Mouse (Mus musculus) lung, postnatal 36 days (tissue): ENCODE data around the gene Olfr1055.
"Not testable (repeated sequence)": the region's sequence is repeated elsewhere in the genome, so short reads cannot be mapped to it uniquely, and the experiment has no call there.

ENCODE experiments used
- DNase-seq: peaks from one replicate; pipeline ENCODE4 v3.0.0; 2022; ENCODE audit warnings: mixed read lengths

Olfr1055 gene

GRCm38 (mm10) chr2:86350184-86350583, at the start of gene Olfr1055:
Gene Olfr1055 (minus strand): TSS chr2:86350284.
- no peak for DNase-seq

DNA sequence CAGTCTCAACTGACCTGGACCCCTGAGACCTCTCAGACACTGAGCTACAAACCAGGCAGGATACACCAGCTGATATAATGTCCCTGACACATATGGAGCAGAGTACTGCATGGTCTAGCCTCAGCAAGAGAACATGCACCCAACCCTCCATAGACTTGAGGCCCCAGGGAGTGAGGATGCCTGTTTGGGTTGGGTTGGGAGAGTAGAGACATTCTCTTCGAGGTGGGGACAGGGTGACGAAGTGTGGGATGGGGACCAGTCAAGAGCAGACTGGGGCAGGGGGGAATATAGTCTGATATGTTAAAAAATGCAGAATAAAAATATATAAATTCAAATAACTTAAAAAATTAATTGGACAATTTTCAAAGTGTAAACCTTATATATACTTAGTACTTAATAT, 45.0 kb upstream of the Olfr1055 start:
- no peak for DNase-seq

- not testable (repeated sequence) for DNase-seq
Measured at GRCm38 (mm10) chr2:86388461-86388860, 38.4 kb upstream of the Olfr1055 start, which contains the start of gene Olfr1058. Gene Olfr1058 (minus strand): TSS chr2:86388561.

GRCm38 (mm10) chr2:86378293-86378692, 28.2 kb upstream of the Olfr1055 start, which contains the start of gene Olfr1057:
Gene Olfr1057 (minus strand): TSS chr2:86378393.
- DNase-seq: no peak

DNA sequence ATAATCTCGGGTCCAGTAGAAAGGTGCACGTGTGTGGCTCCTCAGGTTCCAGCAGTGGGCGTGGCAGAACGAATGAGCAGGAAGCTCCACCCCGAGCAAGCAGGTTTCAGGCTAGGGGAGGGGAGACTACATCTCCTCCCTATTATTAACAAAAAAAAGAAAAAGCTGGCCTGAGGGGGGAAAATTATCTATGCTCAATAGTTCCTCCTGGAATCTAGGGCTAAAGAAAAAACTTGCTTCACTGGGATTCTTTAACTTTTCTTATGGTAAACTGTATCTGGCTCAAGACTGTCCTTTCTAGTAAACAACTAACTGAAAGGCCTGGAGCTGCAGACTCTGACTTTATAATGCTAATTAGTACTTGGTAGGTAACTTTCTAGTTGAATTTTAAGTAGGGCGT, 16.3 kb upstream of the Olfr1055 start:
- not testable (repeated sequence) for DNase-seq

- no peak for DNase-seq
Measured at GRCm38 (mm10) chr2:86362369-86362768, 12.3 kb upstream of the Olfr1055 start, which contains the start of gene Olfr1056. Gene Olfr1056 (minus strand): TSS chr2:86362469.

DNA sequence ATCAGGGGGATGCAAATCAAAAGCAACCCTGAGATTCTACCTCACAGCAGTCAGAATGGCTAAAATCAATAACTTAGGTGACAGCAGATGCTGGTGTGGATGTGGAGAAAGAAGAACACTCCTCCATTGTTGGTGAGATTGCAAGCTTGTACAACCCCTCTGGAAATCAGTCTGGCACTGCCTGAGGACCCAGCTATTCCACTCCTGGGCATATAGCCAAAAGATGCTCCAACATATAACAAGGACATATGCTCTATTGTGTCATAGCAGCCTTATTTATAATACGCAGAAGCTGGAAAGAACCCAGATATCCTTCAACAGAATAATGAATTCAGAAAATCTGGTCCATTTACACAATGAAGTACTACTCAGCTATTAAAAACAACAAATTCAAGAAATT, 1.7 kb upstream of the Olfr1055 start:
- DNase-seq: not testable (repeated sequence)

DNA sequence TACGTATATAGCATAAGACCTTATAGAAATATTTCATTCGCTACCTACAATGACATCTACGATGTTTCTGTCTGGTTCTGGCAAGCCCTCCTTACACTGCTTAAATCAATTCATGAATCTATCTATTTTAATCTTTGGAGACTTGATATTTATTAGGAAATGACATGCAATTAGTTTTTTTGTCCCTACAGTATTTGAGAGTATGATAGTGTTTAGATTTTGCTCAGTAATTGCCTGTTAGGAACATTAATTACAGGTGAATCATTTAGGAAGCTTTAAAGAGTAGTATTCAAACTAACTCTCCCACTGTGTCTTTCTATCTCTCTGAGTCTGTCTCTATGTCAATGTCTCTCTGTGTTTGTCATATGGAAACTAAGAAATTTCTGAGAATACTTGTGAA, 14.8 kb downstream of the Olfr1055 start, which contains the start of gene Olfr1054:
TSS of gene Olfr1054 (minus strand) at position 101 of the 400 bp plus-strand sequence.
- DNase-seq: no peak

- DNase-seq: no peak
Measured at GRCm38 (mm10) chr2:86315184-86315583, 34.9 kb downstream of the Olfr1055 start, which contains the start of gene Olfr1053. Gene Olfr1053 (minus strand): TSS chr2:86315284.
